Mouse (Mus musculus) gastrocnemius, postnatal 14 days (tissue): ENCODE results near the gene Nol4l. TPM values are rescaled to one million over a fixed set of nuclear protein-coding genes. Genes with fewer than 3 reads are reported as not detected.
"Not testable (repeated sequence)": the region's sequence is repeated elsewhere in the genome, so short reads cannot be mapped to it uniquely, and the experiment has no call there.

Experiments used
- DNase-seq: peaks from one replicate; pipeline ENCODE4 v3.0.0; 2021; ENCODE audit warnings: mixed read lengths
- intact Hi-C: fragments of 180-260 bp; cut with DNase I; formaldehyde crosslinking; loops from one replicate; pipeline ENCODE4 v1.15.1; 2025; ENCODE audit warnings: low total_unique reads
- total RNA-seq, 2 experiments: library from RNA; stranded (reverse); gene quantifications; 2 replicates each; pipeline ENCODE4 v1.2.3; 2021

Gene Nol4l
- total RNA-seq, 2 experiments from 2014 or later: 3.0 to 3.3 TPM

- DNase-seq: no peak
- intact Hi-C loops: no loop called here
Measured at GRCm38 (mm10) chr2:153514497-153515380, 15.0 kb downstream of the Nol4l start.

- intact Hi-C loops: no loop called here
- no peak for DNase-seq
Measured at GRCm38 (mm10) chr2:153513983-153514382, 15.8 kb downstream of the Nol4l start.

GRCm38 (mm10) chr2:153512416-153513323 lies 17.1 kb downstream of the Nol4l start:
- intact Hi-C loops: no loop called here
- DNase-seq: no peak

GRCm38 (mm10) chr2:153511562-153511961 lies 18.2 kb downstream of the Nol4l start:
- no peak for DNase-seq
- intact Hi-C loops: no loop called here

- no peak for DNase-seq
- intact Hi-C loops: no loop called here
Measured at GRCm38 (mm10) chr2:153510136-153510535, 19.6 kb downstream of the Nol4l start.

GRCm38 (mm10) chr2:153509211-153510029 lies 20.4 kb downstream of the Nol4l start:
- intact Hi-C loops: no loop called here
- no peak for DNase-seq

- intact Hi-C loops: no loop called here
- DNase-seq: no peak
Measured at GRCm38 (mm10) chr2:153508405-153508804, 21.4 kb downstream of the Nol4l start.

GRCm38 (mm10) chr2:153507969-153508368 lies 21.8 kb downstream of the Nol4l start:
- intact Hi-C loops: no loop called here
- no peak for DNase-seq

GRCm38 (mm10) chr2:153506385-153506784 lies 23.4 kb downstream of the Nol4l start:
- intact Hi-C loops: no loop called here
- no peak for DNase-seq

GRCm38 (mm10) chr2:153499154-153499553 lies 30.6 kb downstream of the Nol4l start:
- no peak for DNase-seq
- intact Hi-C loops: no loop called here

- intact Hi-C loops: no loop called here
- peak; percentile 27 for DNase-seq
Measured at GRCm38 (mm10) chr2:153496898-153497297, 32.9 kb downstream of the Nol4l start.

- intact Hi-C loops: no loop called here
- no peak for DNase-seq
Measured at GRCm38 (mm10) chr2:153496301-153496700, 33.5 kb downstream of the Nol4l start.

- DNase-seq: no peak
- intact Hi-C loops: no loop called here
Measured at GRCm38 (mm10) chr2:153495818-153496217, 34.0 kb downstream of the Nol4l start.

GRCm38 (mm10) chr2:153495391-153495790 lies 34.4 kb downstream of the Nol4l start:
- DNase-seq, intact Hi-C loops: not testable (repeated sequence)

- DNase-seq: no peak
- intact Hi-C loops: no loop called here
Measured at GRCm38 (mm10) chr2:153494293-153494811, 35.4 kb downstream of the Nol4l start.

GRCm38 (mm10) chr2:153493781-153494292 lies 35.9 kb downstream of the Nol4l start:
- intact Hi-C loops: no loop called here
- no peak for DNase-seq

- DNase-seq: no peak
- intact Hi-C loops: no loop called here
Measured at GRCm38 (mm10) chr2:153493393-153493731, 36.4 kb downstream of the Nol4l start.

- intact Hi-C loops: no loop called here
- peak; percentile 59 for DNase-seq
Measured at GRCm38 (mm10) chr2:153492573-153493392, 37.0 kb downstream of the Nol4l start, which contains the start of gene 4930404H24Rik. TSS of gene 4930404H24Rik (plus strand) at chr2:153492790.
